Mouse (Mus musculus) midbrain, embryonic 10.5 days (tissue): ENCODE data around the gene Speer4f2. TPM values are rescaled to one million over a fixed set of nuclear protein-coding genes. Genes with fewer than 3 reads are reported as not detected.

Experiments used
- DNase-seq: peaks from one replicate; pipeline ENCODE4 v3.0.0-alpha.2; 2017; ENCODE audit warnings: low spot score
- H3K27ac ChIP-seq: fragments of 300-500 bp; sonication (generic); replicated peaks from 2 replicates; pipeline ENCODE4 v1.5.1; 2016; ENCODE audit warnings: mild to moderate bottlenecking
- H3K27me3 ChIP-seq: fragments of 300-500 bp; sonication (generic); 2 replicates; pipeline ENCODE4 v1.6.1; 2016; ENCODE audit warnings: low read depth, mild to moderate bottlenecking; ENCODE audit not compliant: poor library complexity, severe bottlenecking
- H3K36me3 ChIP-seq: fragments of 300-500 bp; sonication (generic); 2 replicates; pipeline ENCODE4 v1.6.1; 2016; ENCODE audit warnings: mild to moderate bottlenecking, moderate library complexity
- H3K4me1 ChIP-seq: fragments of 300-500 bp; sonication (generic); 2 replicates; pipeline ENCODE4 v1.6.1; 2016
- H3K4me3 ChIP-seq: fragments of 300-500 bp; sonication (generic); 2 replicates; pipeline ENCODE4 v1.5.1; 2016; ENCODE audit warnings: mild to moderate bottlenecking, moderate library complexity
- H3K9me3 ChIP-seq: fragments of 300-500 bp; sonication (generic); replicated peaks from 2 replicates; pipeline ENCODE4 v1.6.1; 2016; ENCODE audit warnings: mild to moderate bottlenecking
- WGBS: fragments of 180-500 bp; shearing (Covaris S2); methylation state at CpG from one replicate; pipeline ENCODE4 v1.1.7; 2016; 5-methylcytosine and 5-hydroxymethylcytosine counted together
- polyA plus RNA-seq: library from polyadenylated mRNA; unstranded; fragments of >200 nt; fragmentation: Nextera tagmentation; extraction: Ambion mirVana; gene quantifications from 2 replicates; pipeline ENCODE4 v1.2.1, GENCODE M21; 2016

Speer4f2 gene
- polyA plus RNA-seq, 1 experiment from 2014 or later, result not detected

DNA sequence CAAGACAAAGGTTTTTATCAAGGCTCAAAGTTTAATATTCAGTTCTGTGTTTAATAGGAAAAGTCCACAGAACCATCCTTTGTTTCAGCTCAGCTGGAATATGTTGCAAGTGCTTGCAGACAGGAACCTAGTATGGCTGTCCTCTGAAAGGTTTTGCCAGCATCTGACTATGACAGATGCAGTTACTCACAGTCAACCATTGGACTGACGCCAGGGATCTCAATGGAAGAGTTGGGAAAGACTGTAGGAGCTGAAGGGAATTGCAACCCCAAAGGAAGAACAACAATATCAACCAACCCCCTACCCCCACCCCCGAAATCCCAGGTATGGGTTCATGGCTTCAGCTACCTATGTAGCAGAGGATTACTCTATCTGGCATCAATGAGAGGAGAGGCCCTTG is 44.2 kb downstream of the Speer4f2 start:
- H3K36me3 ChIP-seq, result no peaks in the 10 kb centered on the region
- H3K4me1 ChIP-seq, result peaks cover 8% of the 10 kb centered on the region
- no peak overlapping the region for H3K4me3 ChIP-seq
- H3K27me3 ChIP-seq, result no peaks in the 10 kb centered on the region
- 80% methylated on average over 2 of the region's 2 CpGs for WGBS
- H3K27ac ChIP-seq, result no peak overlapping the region
- H3K9me3 ChIP-seq, result no peaks in the 10 kb centered on the region
- DNase-seq, result no peak

DNA sequence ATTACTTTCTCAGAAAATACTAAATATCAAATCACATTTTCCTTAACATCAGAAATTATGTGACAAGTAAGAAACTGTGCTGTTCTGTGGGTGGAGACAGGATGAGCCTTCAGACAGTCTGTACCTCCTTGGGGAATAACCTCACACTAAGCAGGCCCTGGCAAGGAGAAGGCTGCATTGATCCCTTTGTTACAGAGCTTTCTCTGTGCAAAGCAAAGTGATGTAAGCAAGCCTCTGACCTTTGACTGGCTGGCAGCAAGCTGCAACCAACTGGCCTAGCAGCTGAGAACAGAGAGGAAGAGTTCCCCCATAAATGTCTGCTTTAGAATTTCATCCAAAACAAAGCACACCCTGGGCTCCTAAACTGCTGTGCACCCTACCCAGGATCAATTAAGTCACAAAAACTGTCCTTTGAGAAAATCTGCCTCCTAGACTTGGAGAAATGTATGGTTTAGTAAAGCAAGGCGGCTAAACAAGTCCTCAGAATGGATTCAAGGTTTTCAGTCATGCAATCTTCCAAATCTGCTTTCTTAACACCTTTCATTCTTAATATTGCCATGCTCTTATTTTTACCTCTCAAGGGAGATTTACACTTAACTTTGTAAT is 46.3 kb downstream of the Speer4f2 start:
- DNase-seq, result peak; percentile 55
- Histone ChIP-seq H3K27me3 (no peaks in the 10 kb centered on the region), H3K4me1 (peaks cover 8% of the 10 kb centered on the region), H3K27ac (peak overlapping the region; percentile 81), H3K4me3 (no peak overlapping the region), H3K36me3 (no peaks in the 10 kb centered on the region), H3K9me3 (no peaks in the 10 kb centered on the region)
- 74% methylated on average over 1 of the region's 1 CpGs for WGBS

DNA sequence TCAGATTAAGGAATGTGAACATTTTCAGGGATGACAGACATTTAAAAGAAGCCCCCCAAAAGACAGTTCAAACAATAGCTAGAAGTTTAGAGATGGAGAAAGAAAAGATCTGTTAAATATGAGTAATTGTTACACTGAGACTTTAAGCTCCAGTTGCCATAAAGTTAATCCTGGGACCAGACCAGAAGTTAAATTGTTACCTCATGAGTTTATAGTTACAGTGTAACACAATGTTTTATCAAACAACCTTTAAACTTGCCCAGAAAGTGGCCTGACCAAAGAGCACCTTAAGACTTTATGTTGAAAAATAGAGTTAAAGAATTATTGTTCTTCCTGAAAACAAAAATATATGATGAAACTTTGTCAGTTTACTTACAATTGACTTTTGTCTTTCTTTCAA is 46.9 kb downstream of the Speer4f2 start:
- peak overlapping the region; percentile 81 for H3K27ac ChIP-seq
- peaks cover 8% of the 10 kb centered on the region for H3K4me1 ChIP-seq
- H3K36me3 ChIP-seq, result no peaks in the 10 kb centered on the region
- DNase-seq, result no peak
- H3K9me3 ChIP-seq, result no peaks in the 10 kb centered on the region
- no peak overlapping the region for H3K4me3 ChIP-seq
- no peaks in the 10 kb centered on the region for H3K27me3 ChIP-seq

DNA sequence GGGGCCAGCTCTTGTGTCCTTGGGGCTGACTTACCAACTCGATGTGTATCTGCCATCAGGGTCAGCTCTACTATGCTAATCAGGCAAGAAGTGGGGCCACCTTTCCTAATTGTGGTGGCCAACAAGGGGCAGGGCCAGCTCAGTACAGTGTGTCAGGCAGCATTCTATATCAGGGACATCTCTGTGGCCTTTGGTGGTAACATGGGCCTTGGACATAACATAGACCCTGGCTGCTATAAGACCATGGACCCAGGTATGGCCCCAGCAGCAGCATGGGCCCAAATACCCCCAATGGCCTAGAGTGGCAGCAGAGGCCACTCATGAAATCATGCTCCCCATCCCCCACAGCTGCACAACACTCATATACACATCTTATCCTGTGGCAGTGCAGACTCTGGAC is 49.2 kb downstream of the Speer4f2 start:
- Histone ChIP-seq H3K27ac (no peak overlapping the region), H3K9me3 (no peaks in the 10 kb centered on the region), H3K4me1 (peaks cover 8% of the 10 kb centered on the region), H3K36me3 (no peaks in the 10 kb centered on the region), H3K4me3 (no peak overlapping the region), H3K27me3 (no peaks in the 10 kb centered on the region)
- WGBS, result 94% methylated on average over 1 of the region's 1 CpGs
- no peak for DNase-seq

DNA sequence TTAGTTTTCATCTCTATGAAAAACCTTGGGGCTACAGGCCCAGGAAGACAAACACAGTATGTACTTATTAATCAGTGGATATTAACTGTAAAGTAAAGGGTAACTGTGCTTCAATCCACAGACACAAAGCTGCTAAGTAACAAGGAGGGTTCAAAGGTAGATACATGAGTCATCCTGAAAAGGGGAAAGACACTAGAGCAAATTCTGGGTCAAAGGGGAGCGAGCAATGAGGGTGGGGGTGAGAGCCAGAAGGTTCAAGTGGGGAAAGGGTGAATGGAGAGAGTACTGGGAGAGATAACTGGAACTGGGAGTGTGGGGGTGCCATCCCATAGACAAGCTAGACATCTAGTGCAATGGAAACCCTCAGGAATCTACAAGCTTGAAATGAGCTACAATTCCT is 54.0 kb downstream of the Speer4f2 start:
- no peak for DNase-seq
- Histone ChIP-seq H3K4me3 (no peak overlapping the region), H3K27ac (no peak overlapping the region), H3K27me3 (no peaks in the 10 kb centered on the region), H3K9me3 (no peaks in the 10 kb centered on the region), H3K4me1 (no peaks in the 10 kb centered on the region), H3K36me3 (no peaks in the 10 kb centered on the region)
- 95% methylated on average over 1 of the region's 1 CpGs for WGBS

Other genes with a start within 250 kb of the Speer4f2 start
- 0.14 TPM in 1 of 2 replicates, not detected in the other for gene Speer4f1, start 102.9 kb downstream of the Speer4f2 start, polyA plus RNA-seq
- 10.7 and 16.1 TPM in 2 replicates for gene Sema3c, start 201.1 kb downstream of the Speer4f2 start, polyA plus RNA-seq